Mouse (Mus musculus) 3T3-L1 (cell line): ENCODE results near the gene Ap4b1.
"Not testable (repeated sequence)": the region's sequence is repeated elsewhere in the genome, so short reads cannot be mapped to it uniquely, and the experiment has no call there.

Source experiments
- DNase-seq: peaks from one replicate; pipeline ENCODE4 v3.0.0-alpha.2; 2015; ENCODE audit warnings: low read depth, low spot score

The Ap4b1 gene

GRCm38 (mm10) chr3:103801631-103802531 lies 7.4 kb upstream of the Ap4b1 start:
- DNase-seq = peak; percentile 24

- no peak for DNase-seq
Observed at GRCm38 (mm10) chr3:103802861-103803260, 6.5 kb upstream of the Ap4b1 start.

GRCm38 (mm10) chr3:103805671-103806070 lies 3.6 kb upstream of the Ap4b1 start:
- no peak for DNase-seq

GRCm38 (mm10) chr3:103809799-103810150 lies 455 bp downstream of the Ap4b1 start:
- DNase-seq = no peak

GRCm38 (mm10) chr3:103810967-103811366 lies 1.6 kb downstream of the Ap4b1 start:
- DNase-seq = no peak

GRCm38 (mm10) chr3:103827548-103827947 lies 18.2 kb downstream of the Ap4b1 start:
- DNase-seq = no peak

- no peak for DNase-seq
Observed at GRCm38 (mm10) chr3:103829036-103829435, 19.7 kb downstream of the Ap4b1 start.

- DNase-seq = peak; percentile 91
Observed at GRCm38 (mm10) chr3:103830681-103831080, 21.4 kb downstream of the Ap4b1 start.

GRCm38 (mm10) chr3:103831146-103831545 lies 21.8 kb downstream of the Ap4b1 start:
- no peak for DNase-seq

- DNase-seq = no peak
Observed at GRCm38 (mm10) chr3:103832426-103832825, 23.1 kb downstream of the Ap4b1 start, which contains the start of gene Bcl2l15. Gene Bcl2l15, plus strand, starts transcription at chr3:103832601.

- no peak for DNase-seq
Observed at GRCm38 (mm10) chr3:103834001-103834400, 24.7 kb downstream of the Ap4b1 start.

- DNase-seq = peak; percentile 58
Observed at GRCm38 (mm10) chr3:103835272-103835950, 26.1 kb downstream of the Ap4b1 start.

GRCm38 (mm10) chr3:103835951-103836310 lies 26.6 kb downstream of the Ap4b1 start:
- DNase-seq = no peak

- no peak for DNase-seq
Observed at GRCm38 (mm10) chr3:103836453-103836852, 27.1 kb downstream of the Ap4b1 start.

- no peak for DNase-seq
Observed at GRCm38 (mm10) chr3:103839711-103840110, 30.4 kb downstream of the Ap4b1 start.

GRCm38 (mm10) chr3:103840195-103840594 lies 30.9 kb downstream of the Ap4b1 start:
- DNase-seq = not testable (repeated sequence)

GRCm38 (mm10) chr3:103840946-103841345 lies 31.6 kb downstream of the Ap4b1 start:
- DNase-seq = not testable (repeated sequence)

GRCm38 (mm10) chr3:103850644-103851363 lies 41.5 kb downstream of the Ap4b1 start:
- no peak for DNase-seq

- no peak for DNase-seq
Observed at GRCm38 (mm10) chr3:103851481-103851880, 42.2 kb downstream of the Ap4b1 start.

GRCm38 (mm10) chr3:103851882-103852281 lies 42.6 kb downstream of the Ap4b1 start:
- DNase-seq = no peak

GRCm38 (mm10) chr3:103852565-103853299 lies 43.4 kb downstream of the Ap4b1 start:
- DNase-seq = peak; percentile 73
